Mouse (Mus musculus) MEL-GATA-1-ER (cell line): ENCODE measurements around the gene Tbp.

ENCODE experiments used
- DNase-seq: peaks from one replicate; pipeline ENCODE4 v3.0.0-alpha.2; 2012; ENCODE audit warnings: low read depth; ENCODE audit errors: extremely low read depth

Gene Tbp

DNA sequence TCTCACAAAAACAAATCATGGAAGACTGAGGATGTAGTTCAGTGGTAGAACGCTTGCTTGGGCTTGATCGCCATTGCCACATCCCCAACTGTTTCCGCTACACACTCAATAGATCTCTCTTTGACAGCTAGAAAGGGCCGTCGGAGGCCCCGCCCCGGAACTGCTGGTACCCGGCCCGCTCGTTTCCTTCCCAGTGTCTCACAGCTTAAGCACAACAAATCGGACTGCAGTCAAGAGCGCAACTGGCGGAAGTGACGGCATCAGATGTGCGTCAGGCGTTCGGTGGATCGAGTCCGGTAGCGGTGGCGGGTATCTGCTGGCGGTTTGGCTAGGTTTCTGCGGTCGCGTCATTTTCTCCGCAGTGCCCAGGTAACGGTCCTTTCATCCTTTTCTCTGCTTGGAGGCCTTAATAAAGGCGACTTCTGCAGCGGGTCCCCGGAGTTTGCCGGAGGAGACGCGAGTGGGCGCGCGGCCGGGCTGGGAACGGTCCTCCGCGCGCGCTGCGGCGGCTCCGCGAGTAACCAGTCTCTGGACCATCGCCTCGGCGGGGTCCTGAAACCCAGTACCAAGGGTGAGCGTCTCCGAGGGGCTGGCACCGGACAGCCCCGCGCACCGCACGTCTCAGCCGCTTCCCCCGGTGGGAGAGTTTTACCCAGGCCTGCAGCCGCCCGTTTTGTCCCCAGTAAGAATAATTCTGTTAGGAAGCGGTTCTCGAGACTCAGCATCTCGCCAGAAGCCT is at the start of gene Tbp, which contains the start of gene Psmb1:
Gene Tbp (plus strand): TSS at position 233 of the 739 bp plus-strand sequence.
Gene Psmb1 (minus strand): TSS at position 96 of the 739 bp plus-strand sequence.
- DNase-seq: peak; percentile 96

DNA sequence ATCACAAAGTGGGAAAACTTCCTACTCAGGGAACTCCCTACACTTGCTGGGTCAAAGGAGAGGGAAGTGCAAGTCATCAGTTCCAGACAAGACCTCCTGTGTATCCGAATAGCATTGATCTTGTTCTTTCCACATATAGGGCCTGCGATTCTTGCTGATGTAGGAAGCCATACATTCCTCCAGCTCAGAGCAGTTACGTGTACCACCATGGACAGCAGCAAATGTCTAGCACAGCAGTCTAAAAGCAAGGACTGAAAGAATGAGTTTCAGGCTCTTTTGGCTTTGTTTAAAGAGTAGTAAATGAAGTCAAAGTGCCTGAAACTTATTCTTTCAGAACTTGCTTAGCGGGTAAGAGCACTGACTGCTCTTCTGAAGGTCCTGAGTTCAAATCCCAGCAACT is 44.5 kb upstream of the Tbp start:
- no peak for DNase-seq

DNA sequence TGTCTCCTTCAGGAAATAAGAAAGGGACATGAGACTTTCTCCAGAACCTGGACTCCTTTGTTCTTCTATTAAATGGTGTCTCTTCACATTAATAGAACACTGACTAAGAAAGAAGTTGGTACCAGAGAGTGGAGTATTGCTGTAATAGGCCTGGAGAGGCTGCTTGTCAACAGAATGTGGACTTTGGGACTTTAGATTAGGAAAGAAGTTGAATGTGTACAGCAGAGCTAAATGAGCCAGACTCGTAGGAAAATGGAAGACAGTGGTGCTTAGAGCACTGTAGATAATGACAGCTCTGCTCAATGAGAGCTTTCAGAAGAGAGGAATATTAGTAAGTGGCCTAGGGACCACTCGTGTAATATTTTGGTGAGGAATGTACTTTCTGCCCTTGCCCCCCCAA is 43.1 kb upstream of the Tbp start:
- no peak for DNase-seq

DNA sequence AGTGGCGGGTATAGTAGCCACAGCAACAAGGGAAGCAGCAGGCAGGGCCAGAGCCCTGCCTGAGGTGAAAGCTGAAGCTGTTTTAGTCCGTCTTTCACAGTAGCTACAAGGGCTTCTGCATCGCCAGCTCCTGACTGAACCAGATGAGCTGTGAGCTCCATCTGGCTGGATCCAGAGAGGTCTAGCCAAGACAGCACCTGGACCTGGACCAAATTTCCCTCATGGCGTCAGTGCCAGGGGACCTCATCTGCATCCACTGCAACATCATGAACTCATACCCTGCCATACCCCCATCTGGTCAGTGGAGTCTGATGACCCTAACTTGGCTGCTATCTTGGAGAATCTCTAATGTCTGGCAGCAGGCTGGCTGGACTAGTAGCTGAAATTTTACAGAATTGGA is 39.9 kb upstream of the Tbp start:
- no peak for DNase-seq

DNA sequence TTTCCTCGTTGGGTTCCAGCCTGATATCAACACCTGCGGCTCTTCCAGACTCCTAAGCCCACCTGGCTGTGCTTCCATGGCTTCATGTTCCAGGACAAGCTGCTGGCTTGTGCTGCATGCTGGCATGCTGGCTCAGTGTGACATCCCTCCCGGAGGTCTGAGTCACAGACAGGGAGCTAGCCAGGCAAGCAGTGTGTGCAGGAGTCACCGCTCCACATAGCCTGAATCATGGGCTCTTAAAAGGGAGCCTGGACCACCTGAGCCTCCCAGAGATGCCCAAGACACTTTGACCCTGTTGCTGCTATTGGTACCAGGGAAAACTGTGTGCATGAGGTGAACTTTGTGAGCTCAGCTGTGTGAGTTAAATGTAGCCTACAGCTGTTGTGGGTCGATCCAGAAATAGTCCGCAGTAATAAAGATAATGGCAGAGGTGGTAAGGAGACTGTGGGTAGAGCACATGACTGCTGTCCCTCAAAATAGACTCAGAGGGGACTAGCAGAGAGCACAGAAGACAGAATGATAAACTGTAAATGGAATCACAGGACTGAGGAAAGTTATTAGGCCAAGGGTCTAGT is 37.7 kb upstream of the Tbp start:
- DNase-seq: no peak

DNA sequence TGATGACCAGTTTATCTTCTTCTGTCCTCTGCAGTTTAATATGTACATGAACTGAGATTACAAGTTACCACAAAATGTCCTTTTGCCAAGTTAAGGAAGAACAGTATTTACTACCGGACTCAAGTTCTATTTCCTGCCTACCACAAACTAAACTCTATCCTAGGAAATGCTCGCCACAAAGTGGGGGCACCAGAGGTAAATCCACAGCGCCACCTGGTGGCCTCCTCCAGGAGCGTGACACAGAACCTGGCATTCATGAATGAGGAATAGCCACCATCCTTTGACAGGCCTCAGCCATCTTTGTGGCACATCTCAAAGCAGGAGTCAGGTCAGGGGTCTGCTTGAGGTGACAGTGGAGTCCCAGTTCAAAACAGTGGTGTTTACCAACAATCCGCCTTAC is 32.0 kb upstream of the Tbp start:
- peak; percentile 44 for DNase-seq

DNA sequence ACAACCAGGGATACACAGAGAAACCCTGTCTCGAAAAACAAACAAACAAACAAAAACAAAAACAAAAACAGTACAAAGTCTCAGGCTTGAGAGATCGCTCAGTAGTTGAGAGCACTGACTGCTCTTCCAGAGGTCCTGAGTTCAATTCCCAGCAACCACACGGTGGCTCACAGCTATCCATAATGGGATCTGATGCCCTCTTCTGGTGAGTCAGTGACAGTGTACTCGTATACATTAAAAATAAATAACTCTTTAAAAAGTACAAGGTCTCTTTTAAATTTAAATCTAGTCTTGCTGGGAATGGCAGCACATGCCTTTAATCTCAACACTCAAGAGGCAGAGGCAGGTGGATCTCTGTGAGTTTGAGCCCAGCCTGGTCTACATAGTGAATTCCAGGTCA is 27.0 kb upstream of the Tbp start:
- no peak for DNase-seq

DNA sequence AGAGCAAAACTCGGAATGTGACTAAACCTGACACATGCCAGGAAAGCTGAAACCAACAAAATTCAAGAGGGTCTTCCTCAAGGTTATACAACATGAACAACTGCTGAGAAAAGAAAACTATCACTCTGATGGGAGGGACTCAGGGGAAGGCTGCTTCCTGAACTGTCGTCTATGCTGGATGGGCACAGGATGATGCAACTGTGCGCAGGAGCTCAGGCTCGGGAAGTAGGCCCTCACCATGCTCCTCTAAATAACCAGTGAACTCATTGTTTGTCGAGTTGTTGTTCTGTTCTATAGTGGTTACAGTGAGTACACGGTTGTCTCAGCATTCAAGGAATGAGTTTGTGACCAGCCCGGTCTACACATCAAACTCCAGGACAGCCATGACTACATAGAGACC is 9.1 kb upstream of the Tbp start:
- DNase-seq: no peak

DNA sequence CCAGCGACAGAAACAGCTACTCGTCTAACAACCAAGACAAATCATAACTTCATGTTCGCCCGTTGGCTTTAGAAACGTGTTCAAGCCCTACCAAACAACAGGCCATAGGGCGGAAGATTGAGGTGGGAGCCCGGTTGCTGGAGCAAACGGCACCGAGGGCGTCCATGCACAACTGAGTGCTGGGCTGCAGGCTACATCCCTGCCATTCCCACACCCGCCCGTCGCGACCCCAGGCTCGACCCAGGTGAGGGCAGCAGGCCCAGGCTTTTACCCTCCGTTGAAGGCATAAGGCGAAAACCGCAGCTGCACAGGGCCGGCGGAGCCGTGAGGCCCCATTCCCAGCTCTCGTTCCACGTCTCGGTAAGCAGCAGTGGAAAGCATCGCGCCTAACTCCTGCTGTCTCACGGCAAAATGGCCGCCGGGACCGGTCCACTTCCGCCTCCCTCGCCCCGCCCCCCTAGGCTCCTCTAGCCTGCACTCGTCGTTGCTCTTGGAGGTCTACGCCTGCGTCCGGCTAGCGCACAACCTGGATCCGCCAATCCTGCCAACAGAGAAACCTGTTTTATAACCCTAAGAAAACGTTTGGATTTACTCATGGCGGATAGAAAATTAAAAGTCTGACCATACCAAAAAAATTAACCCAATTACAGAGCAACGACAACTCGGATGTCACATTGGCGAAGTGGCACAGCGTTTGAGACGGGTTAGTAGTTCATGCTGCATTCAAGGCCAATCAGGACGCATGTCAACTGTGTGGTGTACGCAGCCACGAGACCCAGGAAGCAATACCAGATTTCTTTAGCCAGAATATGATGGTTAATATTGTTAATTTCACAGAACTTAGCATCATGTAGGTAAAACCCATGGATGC is 1.6 kb upstream of the Tbp start:
- peak; percentile 80 for DNase-seq

DNA sequence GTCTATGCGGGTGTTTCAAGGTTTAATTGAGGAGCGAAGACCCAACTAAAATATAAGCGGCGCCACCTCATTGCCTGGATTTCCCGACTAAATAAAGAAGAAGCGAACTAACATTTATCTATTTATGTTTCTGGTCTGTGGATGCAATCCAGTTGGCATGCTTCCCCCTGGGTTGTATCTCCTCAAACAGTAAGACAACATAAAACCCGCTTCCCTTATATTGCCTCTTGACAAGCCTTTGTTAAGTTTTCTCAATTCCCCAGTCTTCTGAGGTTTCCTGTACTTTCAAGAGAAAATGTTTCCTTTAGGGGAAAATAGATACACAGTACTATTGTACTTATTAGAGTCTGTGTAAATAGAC is 955 bp upstream of the Tbp start:
- peak; percentile 22 for DNase-seq

DNA sequence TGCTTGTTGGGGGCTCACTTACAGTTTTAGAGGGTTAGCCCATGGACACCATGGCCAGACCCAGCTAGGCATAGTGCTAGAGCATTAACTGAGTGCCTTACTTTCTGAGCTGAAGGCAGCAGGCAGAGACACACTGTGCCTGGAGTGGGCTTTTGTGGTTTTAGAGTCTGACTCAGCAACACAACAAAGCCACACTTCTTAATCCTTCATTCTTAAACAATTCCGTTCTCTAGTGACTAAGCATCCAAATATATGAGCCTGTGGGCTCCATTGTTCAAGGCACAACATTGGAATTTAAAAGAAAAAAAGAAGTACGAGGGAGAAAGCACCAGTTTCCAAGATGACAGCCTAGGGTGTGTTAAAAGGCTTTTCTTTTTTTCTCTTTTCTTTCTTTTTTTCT is 11.0 kb downstream of the Tbp start:
- DNase-seq: no peak

DNA sequence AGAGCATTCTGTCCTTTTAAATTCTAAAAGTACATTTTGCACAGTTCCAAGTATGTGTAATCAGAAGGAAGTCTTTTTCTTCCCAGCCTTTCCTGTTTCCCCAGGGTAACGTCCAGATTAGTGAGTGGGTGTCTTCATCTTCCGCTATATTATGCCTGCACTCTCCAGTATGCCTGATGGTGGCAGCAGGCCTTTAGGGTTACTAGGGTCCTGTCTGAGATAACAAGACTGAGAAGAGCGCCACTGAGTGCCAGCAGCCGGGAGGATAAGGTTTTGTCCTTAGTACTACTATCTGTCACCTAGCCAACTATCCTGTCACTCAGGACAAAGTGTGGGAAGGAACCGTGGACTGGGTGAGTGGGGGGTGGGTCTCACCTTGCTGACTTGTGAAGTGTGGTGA is 18.1 kb downstream of the Tbp start:
- no peak for DNase-seq

DNA sequence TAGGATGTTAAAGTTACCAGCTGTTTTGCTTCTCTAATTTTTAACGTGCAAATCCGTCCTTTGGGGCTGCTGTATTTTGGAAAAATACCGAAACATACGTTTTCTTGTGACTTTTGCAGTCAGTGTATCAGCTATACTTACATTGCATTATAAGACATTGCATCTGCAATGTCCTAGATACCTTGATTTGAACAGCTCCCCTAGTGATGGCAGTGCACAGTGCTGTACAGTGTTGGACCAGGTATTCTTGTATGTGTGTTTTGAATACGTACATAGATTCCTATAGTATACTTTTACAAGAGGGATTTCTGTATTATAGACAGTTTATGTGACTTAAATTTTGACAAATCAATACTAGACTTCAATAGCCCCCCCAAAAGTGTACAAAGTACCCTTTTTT is 18.5 kb downstream of the Tbp start:
- DNase-seq: no peak

DNA sequence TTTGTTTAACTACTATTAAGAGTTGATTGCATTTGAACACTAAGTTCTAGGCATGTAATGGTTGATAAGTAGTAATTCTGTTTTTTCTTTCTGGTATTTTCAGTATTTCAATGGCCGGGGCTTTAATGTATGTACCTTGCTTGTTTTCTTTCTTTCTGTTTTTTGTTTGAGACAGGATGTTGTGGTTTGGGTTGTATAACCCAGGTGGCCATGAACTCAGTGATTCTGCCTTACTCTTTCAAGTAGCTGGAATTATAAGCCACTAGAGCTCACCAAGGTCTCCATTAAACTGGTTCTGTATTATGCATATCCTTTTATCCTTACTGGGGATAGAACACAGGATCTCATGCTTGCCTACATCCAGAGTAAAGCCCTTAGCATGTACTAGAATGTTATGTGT is 19.1 kb downstream of the Tbp start:
- DNase-seq: no peak

DNA sequence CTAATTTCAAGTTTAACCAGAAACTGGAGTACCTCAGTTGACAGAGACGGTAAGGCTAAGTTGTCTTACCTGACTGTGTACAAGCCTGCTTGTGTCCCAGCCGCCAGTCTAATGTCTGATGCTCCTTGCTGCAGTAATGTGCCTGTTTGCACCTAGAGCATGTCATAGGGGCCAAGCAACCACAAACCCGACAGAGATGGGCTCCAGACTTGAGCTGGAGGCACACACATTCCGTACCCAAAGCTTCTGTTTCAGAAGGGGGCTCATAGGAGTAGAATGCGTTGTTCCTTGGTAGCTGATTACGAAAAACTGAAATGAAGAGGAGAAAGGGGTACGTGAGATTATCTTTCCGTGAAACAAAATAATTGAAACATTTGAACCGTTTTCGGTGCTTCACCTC is 26.6 kb downstream of the Tbp start:
- peak; percentile 19 for DNase-seq

DNA sequence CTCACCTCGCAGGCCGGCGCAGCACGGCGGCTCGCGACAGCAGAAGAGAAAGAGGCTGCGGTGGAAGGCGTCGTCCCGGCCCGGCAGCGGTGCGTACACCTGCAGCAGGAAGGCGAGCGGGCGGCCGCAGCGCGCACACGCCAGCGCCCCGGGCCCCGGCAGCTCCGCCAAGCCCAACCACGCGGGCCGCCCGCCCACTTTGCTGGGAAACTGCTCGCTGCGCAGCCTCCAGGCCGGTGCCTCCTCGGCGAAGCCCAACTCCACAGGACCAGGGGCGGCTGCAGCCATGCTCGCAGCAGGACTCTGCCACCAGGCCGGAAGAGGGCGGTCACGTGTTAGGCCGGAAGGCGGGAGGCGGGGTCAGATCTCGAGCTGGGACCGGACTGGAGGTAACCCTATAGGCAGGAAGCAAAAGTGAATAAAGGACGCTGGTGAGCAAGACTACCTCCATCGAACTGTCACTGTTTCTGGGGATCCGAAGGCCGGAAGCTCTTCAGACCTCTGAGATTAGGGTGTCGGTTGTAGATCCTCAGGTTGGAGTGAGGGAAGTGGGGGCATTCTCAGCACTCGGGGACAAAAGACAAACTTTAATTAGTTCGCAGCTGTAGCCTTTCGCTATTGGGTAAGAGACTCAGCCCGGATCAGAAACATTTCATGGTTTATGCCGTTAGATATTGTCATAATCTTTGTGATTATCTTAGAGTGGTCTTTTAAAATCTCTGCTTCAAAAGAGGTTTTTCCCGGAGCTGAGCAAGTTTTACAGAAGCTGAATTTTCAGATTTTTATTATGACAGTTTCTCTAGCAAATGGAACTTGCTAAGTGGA is 27.5 kb downstream of the Tbp start, which contains the start of gene Pdcd2:
Gene Pdcd2 (minus strand): TSS at position 316 of the 825 bp plus-strand sequence.
- DNase-seq: peak; percentile 90

DNA sequence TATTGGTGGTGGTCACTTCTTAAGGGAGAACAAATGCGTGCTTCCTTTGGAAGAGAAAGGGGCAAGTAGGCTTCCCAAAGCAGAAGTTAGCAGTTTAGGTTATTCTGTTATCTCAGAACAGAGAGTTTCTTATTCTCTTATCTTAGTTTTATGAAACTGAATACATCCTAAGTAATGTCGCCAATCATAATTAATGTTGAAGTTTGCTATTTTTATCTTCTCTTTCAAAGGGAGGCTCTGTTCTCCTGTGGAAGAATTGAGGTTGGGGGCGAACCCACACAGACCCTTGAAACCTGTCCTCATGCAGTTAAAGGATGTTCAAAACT is 28.1 kb downstream of the Tbp start:
- peak; percentile 33 for DNase-seq

DNA sequence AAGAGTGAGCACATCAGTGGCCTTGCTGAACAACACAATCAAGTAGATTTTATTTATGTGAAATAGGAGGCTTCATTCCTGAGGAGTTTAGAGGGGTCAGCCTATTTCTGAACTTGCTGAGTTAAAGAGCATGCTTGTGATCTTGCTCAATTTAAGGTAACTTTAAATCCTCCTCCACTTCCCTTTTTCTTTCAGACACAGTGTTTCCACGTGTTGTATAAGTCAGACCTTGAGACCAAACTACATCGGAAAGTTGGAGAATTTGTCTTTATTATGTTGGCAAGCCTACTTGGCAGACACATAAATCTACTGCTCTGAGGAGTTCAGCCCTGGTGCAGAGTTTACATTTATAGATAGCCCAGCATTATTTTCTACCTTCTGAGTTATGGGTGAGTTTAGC is 29.2 kb downstream of the Tbp start:
- peak; percentile 18 for DNase-seq

DNA sequence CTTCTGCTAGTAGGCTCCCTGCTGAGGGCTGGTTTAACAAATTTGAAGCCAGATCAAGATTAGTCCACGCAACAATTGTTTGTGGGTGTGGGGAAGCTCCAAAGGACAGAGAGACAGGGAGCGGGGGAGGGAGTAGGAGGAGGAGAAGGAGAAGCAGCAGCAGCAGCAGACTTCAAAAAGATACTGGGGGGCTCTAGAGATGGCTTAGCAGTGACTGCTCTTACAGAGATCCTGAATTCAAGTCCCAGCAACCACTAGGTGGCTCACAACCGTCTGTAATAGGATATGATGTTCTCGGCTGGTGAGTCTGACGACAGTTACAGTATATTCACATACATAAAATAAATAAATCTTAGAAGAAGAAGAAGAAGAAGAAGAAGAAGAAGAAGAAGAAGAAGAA is 30.5 kb downstream of the Tbp start:
- DNase-seq: peak; percentile 49

DNA sequence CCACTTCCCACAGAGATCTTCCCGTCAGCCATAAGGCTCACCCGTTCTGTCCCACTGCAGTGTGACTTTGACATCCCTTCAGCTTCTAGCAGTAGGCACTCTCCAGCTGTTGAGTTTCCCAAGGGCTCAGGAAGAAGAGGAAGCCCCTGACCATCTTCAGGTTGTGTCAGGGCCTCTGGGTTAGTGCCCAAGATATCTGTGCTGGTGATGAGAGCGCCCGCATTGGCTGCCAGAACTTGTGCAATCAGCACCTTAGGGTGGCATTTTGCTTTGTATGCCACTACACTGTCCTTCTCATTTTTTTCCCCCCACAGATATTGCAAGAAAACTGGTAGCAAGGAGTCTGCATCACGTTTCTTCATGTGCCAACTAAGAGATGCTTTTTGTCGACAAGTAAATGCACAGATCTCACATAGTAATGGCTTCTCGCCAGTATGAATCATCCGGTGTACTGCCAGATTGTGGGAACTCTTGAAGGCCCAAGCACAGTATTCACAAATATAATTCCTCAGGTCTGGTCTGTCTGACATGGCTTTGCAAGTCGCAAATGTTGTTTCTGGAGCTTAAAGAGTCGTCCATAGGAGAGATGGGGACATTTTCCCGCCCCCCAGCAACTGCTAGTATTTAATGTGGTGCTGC is 35.6 kb downstream of the Tbp start:
- no peak for DNase-seq

DNA sequence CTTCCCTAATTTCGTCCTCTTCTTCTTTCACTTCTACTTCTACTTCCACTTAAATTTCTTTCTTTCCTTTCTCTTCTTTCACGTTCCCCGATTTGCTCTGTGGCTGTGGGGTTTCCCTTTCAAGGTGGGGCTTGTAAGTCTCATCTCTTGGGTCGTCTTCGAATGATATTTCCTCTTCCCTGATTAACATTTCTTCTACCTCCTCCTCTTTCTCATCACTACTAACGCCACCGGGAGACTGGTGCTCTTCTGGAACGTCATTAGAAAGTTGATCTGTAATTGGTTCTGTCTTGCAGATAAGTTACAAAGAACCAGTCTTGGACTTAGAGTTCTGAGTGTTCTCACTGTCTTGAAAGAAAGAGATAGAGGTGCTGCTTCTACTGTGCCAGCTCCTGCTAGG is 36.3 kb downstream of the Tbp start:
- peak; percentile 31 for DNase-seq
